Mouse (Mus musculus) stomach, embryonic 14.5 days (tissue): ENCODE data around the gene Olfr813. TPM values are rescaled to one million over a fixed set of nuclear protein-coding genes. Genes with fewer than 3 reads are reported as not detected.
"Not testable (repeated sequence)": the region's sequence is repeated elsewhere in the genome, so short reads cannot be mapped to it uniquely, and the experiment has no call there.

ENCODE experiments used
- ATAC-seq: fragments of 200-750 bp; cut with Nextera tagmentation; 2 replicates; pipeline ENCODE4 v1.8.0; 2017; ENCODE audit warnings: low read depth, moderate TSS enrichment; ENCODE audit not compliant: insufficient number of reproducible peaks, insufficient read depth, low FRiP score
- H3K27ac ChIP-seq: fragments of 300-500 bp; sonication (generic); 2 replicates; pipeline ENCODE4 v1.5.1; 2014; ENCODE audit warnings: mild to moderate bottlenecking, low read length, moderate library complexity, mixed read lengths
- H3K27me3 ChIP-seq: fragments of 300-500 bp; sonication (generic); 2 replicates; pipeline ENCODE4 v1.6.1; 2014; ENCODE audit warnings: low read length, control low read depth, mixed read lengths; ENCODE audit not compliant: control insufficient read depth, insufficient read depth
- H3K36me3 ChIP-seq: fragments of 300-500 bp; sonication (generic); 2 replicates; pipeline ENCODE4 v1.6.1; 2014; ENCODE audit warnings: mild to moderate bottlenecking, control low read depth, low read length, moderate library complexity, mixed read lengths; ENCODE audit not compliant: control insufficient read depth, insufficient read depth
- H3K4me1 ChIP-seq: fragments of 300-500 bp; sonication (generic); 2 replicates; pipeline ENCODE4 v1.6.1; 2014; ENCODE audit warnings: low read length, control low read depth, mixed read lengths; ENCODE audit not compliant: control insufficient read depth, insufficient read depth
- H3K4me2 ChIP-seq: fragments of 300-500 bp; sonication (generic); replicated peaks from 2 replicates; pipeline ENCODE4 v1.6.1; 2014; ENCODE audit warnings: low read depth, low read length, control low read depth
- H3K4me3 ChIP-seq: fragments of 300-500 bp; sonication (generic); 2 replicates; pipeline ENCODE4 v1.5.1; 2014; ENCODE audit warnings: low read depth, low read length, control low read depth
- H3K9ac ChIP-seq: fragments of 300-500 bp; sonication (generic); replicated peaks from 2 replicates; pipeline ENCODE4 v1.6.1; 2014; ENCODE audit warnings: low read depth, mild to moderate bottlenecking, control low read depth, low read length, moderate library complexity, mixed read lengths
- H3K9me3 ChIP-seq: fragments of 300-500 bp; sonication (generic); 2 replicates; pipeline ENCODE4 v1.6.1; 2016; ENCODE audit warnings: low read depth, low read length, control low read depth; ENCODE audit not compliant: control insufficient read depth
- WGBS: fragments of 180-500 bp; shearing (Covaris S2); extraction: QIAGEN DNeasy Blood & Tissue Kit; methylation state at CpG from one replicate; pipeline ENCODE4 v1.1.7; 2014; 5-methylcytosine and 5-hydroxymethylcytosine counted together
- polyA plus RNA-seq: library from polyadenylated mRNA; unstranded; fragments of >200 nt; fragmentation: Nextera tagmentation; extraction: Ambion mirVana; gene quantifications from 2 replicates; pipeline ENCODE4 v1.2.1, GENCODE M21; 2014

The Olfr813 gene
- polyA plus RNA-seq: not detected in 2 replicates

DNA sequence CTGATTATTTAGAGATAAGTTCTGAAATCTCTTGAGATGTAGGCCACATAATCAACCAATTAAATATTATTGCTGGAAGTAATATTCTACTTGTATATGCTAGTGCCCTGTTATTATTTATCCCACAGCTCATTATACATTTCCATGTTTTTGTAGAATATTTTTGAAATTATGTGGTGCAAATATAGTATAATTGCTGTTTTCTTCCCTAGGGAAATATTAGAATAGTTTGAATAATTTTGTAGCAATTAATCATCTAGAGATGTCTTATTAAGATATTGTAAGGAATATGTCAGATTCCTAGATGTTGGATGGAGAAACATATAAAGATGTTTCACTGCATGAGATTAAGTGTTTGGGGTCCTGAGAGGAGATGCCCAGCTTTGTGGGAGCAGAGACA, at the start of gene Olfr813:
Gene Olfr813, plus strand, starts transcription at position 301 of the 400 bp plus-strand sequence.
- Histone ChIP-seq H3K27me3 (no peaks in the 10 kb centered on the region), H3K9me3 (no peaks in the 10 kb centered on the region), H3K36me3 (no peaks in the 10 kb centered on the region), H3K4me2 (no peak within 1 kb of the TSS), H3K9ac (no peak within 1 kb of the TSS), H3K4me3 (no peak within 1 kb of the TSS), H3K4me1 (no peaks in the 10 kb centered on the region), H3K27ac (no peak within 1 kb of the TSS)
- ATAC-seq: no peak

GRCm38 (mm10) chr10:129845994-129846393, 9.2 kb upstream of the Olfr813 start, which contains the start of gene Olfr812:
TSS of gene Olfr812 (minus strand) at chr10:129846094.
- no peaks in the 10 kb centered on the region for H3K27me3 ChIP-seq
- no peak for ATAC-seq
- no peak within 1 kb of the TSS for H3K27ac ChIP-seq
- no peak within 1 kb of the TSS for H3K4me3 ChIP-seq
- H3K9me3 ChIP-seq: no peaks in the 10 kb centered on the region
- no peaks in the 10 kb centered on the region for H3K4me1 ChIP-seq
- 56% methylated on average over 1 of the region's 1 CpGs for WGBS
- H3K36me3 ChIP-seq: no peaks in the 10 kb centered on the region
- H3K9ac ChIP-seq: no peak within 1 kb of the TSS
- no peak within 1 kb of the TSS for H3K4me2 ChIP-seq

DNA sequence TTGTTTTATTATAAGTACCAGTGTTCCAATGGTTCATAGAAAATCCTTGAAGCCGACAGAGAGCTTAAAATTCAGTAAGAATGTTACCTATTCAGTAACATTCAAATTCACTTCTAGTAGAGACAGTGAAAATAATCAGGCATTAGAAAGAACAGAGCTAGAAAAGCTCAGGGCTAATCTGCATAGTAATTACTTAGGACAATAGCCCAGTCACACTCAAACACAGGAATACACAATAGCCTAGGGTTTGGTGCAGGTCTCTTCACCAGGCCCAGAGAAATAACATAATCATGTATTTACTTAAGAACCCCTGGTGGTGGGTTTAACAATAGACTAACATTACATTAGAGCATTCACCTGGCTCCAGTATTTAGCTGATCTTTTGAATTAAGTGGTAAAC, 7.8 kb upstream of the Olfr813 start:
- H3K4me1 ChIP-seq: no peaks in the 10 kb centered on the region
- no peaks in the 10 kb centered on the region for H3K27me3 ChIP-seq
- no peak overlapping the region for H3K4me2 ChIP-seq
- ATAC-seq: no peak
- no peak overlapping the region for H3K9ac ChIP-seq
- H3K27ac ChIP-seq: no peak overlapping the region
- 84% methylated on average over 1 of the region's 1 CpGs for WGBS
- H3K4me3 ChIP-seq: no peak overlapping the region
- no peaks in the 10 kb centered on the region for H3K36me3 ChIP-seq
- H3K9me3 ChIP-seq: no peaks in the 10 kb centered on the region

DNA sequence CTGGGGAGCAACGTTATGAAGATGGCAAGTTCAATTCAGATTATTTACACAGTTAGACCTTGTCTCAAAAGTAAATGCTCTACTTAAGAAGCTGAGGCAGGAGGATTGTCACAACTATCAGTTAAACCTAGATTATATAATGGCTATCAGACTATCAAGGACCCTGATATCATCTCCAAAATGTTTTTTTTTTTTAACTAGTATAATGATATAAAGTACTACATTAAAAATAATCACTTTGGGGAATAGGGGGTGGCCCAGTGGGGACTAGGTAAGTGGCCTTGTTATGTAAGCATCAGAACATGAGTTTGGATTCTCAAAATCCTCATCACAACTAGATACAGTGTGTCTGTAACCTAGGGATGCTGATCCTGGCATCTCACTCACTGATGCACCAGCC, 24.6 kb downstream of the Olfr813 start, which contains the start of gene Olfr814:
Gene Olfr814, minus strand, starts transcription at position 101 of the 400 bp plus-strand sequence.
- H3K9ac ChIP-seq, H3K4me1 ChIP-seq, H3K4me3 ChIP-seq, ATAC-seq, H3K27me3 ChIP-seq, H3K4me2 ChIP-seq, H3K27ac ChIP-seq, H3K36me3 ChIP-seq, H3K9me3 ChIP-seq: not testable (repeated sequence)
- no CpG with 5 or more reads among the region's 1 CpGs for WGBS

- H3K27ac ChIP-seq, H3K4me3 ChIP-seq, H3K36me3 ChIP-seq, H3K4me2 ChIP-seq, H3K4me1 ChIP-seq, ATAC-seq, H3K9ac ChIP-seq, H3K27me3 ChIP-seq, H3K9me3 ChIP-seq: not testable (repeated sequence)
- WGBS: 73% methylated on average over 6 of the region's 6 CpGs
Observed at GRCm38 (mm10) chr10:129885496-129885895, 30.3 kb downstream of the Olfr813 start.

GRCm38 (mm10) chr10:129885934-129886333, 30.8 kb downstream of the Olfr813 start:
- Histone ChIP-seq H3K9me3 (no peaks in the 10 kb centered on the region), H3K9ac (no peak overlapping the region), H3K27me3 (no peaks in the 10 kb centered on the region), H3K27ac (no peak overlapping the region), H3K4me3 (no peak overlapping the region), H3K36me3 (no peaks in the 10 kb centered on the region), H3K4me1 (no peaks in the 10 kb centered on the region), H3K4me2 (no peak overlapping the region)
- no peak for ATAC-seq
- 95% methylated on average over 7 of the region's 7 CpGs for WGBS

DNA sequence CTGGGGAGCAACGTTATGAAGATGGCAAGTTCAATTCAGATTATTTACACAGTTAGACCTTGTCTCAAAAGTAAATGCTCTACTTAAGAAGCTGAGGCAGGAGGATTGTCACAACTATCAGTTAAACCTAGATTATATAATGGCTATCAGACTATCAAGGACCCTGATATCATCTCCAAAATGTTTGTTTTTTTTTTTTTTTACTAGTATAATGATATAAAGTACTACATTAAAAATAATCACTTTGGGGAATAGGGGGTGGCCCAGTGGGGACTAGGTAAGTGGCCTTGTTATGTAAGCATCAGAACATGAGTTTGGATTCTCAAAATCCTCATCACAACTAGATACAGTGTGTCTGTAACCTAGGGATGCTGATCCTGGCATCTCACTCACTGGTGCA, 50.6 kb downstream of the Olfr813 start, which contains the start of gene Olfr815:
Gene Olfr815, minus strand, starts transcription at position 101 of the 400 bp plus-strand sequence.
- WGBS: no CpG with 5 or more reads among the region's 1 CpGs
- not testable (repeated sequence) for H3K9me3 ChIP-seq, ATAC-seq

More for the DNA sequence above, 50.6 kb downstream of the Olfr813 start, which contains the start of gene Olfr815:
- not testable (repeated sequence) for H3K9ac ChIP-seq, H3K4me2 ChIP-seq, H3K36me3 ChIP-seq, H3K27me3 ChIP-seq, H3K4me3 ChIP-seq, H3K4me1 ChIP-seq, H3K27ac ChIP-seq

Other genes with a start within 250 kb of the Olfr813 start
- gene Olfr796, start 242.8 kb upstream of the Olfr813 start, polyA plus RNA-seq: not detected in 2 replicates
- not detected in 2 replicates for gene Olfr798, start 227.4 kb upstream of the Olfr813 start, polyA plus RNA-seq
- not detected in 2 replicates for gene Olfr799, start 217.9 kb upstream of the Olfr813 start, polyA plus RNA-seq
- gene Olfr800, start 197.7 kb upstream of the Olfr813 start, polyA plus RNA-seq: not detected in 2 replicates
- gene Olfr801, start 181.5 kb upstream of the Olfr813 start, polyA plus RNA-seq: not detected in 2 replicates
- gene Olfr802, start 167.2 kb upstream of the Olfr813 start, polyA plus RNA-seq: 0.06 TPM in 1 of 2 replicates, not detected in the other
- gene Olfr803, start 161.1 kb upstream of the Olfr813 start, polyA plus RNA-seq: not detected in 2 replicates
- gene Olfr804, start 152.2 kb upstream of the Olfr813 start, polyA plus RNA-seq: not detected in 2 replicates
- not detected in 2 replicates for gene Olfr805, start 126.0 kb upstream of the Olfr813 start, polyA plus RNA-seq
- not detected in 2 replicates for gene Olfr806, start 113.4 kb upstream of the Olfr813 start, polyA plus RNA-seq
- gene Olfr807, start 97.6 kb upstream of the Olfr813 start, polyA plus RNA-seq: not detected in 2 replicates
- gene Olfr808, start 89.9 kb upstream of the Olfr813 start, polyA plus RNA-seq: not detected in 2 replicates
- gene Olfr809, start 80.7 kb upstream of the Olfr813 start, polyA plus RNA-seq: not detected in 2 replicates
- not detected in 2 replicates for gene Olfr810, start 60.5 kb upstream of the Olfr813 start, polyA plus RNA-seq
- not detected in 2 replicates for gene Olfr811, start 51.0 kb upstream of the Olfr813 start, polyA plus RNA-seq
- not detected in 2 replicates for gene Olfr812, start 9.3 kb upstream of the Olfr813 start, polyA plus RNA-seq
- gene Olfr814, start 24.5 kb downstream of the Olfr813 start, polyA plus RNA-seq: not detected in 2 replicates
- gene Olfr815, start 50.5 kb downstream of the Olfr813 start, polyA plus RNA-seq: not detected in 2 replicates
- not detected in 2 replicates for gene Olfr816, start 60.2 kb downstream of the Olfr813 start, polyA plus RNA-seq
- not detected in 2 replicates for gene Olfr818, start 93.7 kb downstream of the Olfr813 start, polyA plus RNA-seq
- not detected in 2 replicates for gene Olfr819, start 111.9 kb downstream of the Olfr813 start, polyA plus RNA-seq
- gene Olfr247, start 120.8 kb downstream of the Olfr813 start, polyA plus RNA-seq: not detected in 2 replicates
- gene Gm10310, start 129.7 kb downstream of the Olfr813 start, polyA plus RNA-seq: not detected in 2 replicates
- gene Olfr820, start 157.3 kb downstream of the Olfr813 start, polyA plus RNA-seq: not detected in 2 replicates
- not detected in 2 replicates for gene Olfr821, start 175.0 kb downstream of the Olfr813 start, polyA plus RNA-seq
- gene Olfr822, start 215.8 kb downstream of the Olfr813 start, polyA plus RNA-seq: not detected in 2 replicates